Mouse (Mus musculus): ENCODE data around the gene Olfr132.
"Not testable (repeated sequence)": the region's sequence is repeated elsewhere in the genome, so short reads cannot be mapped to it uniquely, and the experiment has no call there.

- not testable (repeated sequence) for TF ChIP-seq NRF1 (IDR thresholded peaks at IDR 0.05; ENCODE audit: insufficient read depth, low read depth, low read length, poor library complexity, severe bottlenecking); POLR2AphosphoS2 (IDR thresholded peaks at IDR 0.05; ENCODE audit: low read length); MAX (IDR thresholded peaks at IDR 0.05; ENCODE audit: low read length); GATA1 (IDR thresholded peaks at IDR 0.05; ENCODE audit: low read depth, low read length)
Measured at GRCm38 (mm10) chr17:38125371-38125770, 9.0 kb downstream of the Olfr132 start.
